Mouse (Mus musculus) heart, postnatal 0 days (tissue): Measurements from ENCODE around the gene Ltv1. TPM values are rescaled to one million over a fixed set of nuclear protein-coding genes. Genes with fewer than 3 reads are reported as not detected.

Experiments used
- ATAC-seq: fragments of 200-750 bp; cut with Nextera tagmentation; 2 replicates; pipeline ENCODE4 v1.8.0; 2017; ENCODE audit warnings: low read depth, moderate number of reproducible peaks, moderate library complexity; ENCODE audit not compliant: insufficient read depth
- DNase-seq: peaks from one replicate; pipeline ENCODE4 v3.0.0-alpha.2; 2016; ENCODE audit warnings: low spot score
- H3K27ac ChIP-seq: fragments of 300-500 bp; sonication (generic); 2 replicates; pipeline ENCODE4 v1.5.1; 2014; ENCODE audit warnings: low read depth, mild to moderate bottlenecking
- H3K27me3 ChIP-seq: fragments of 300-500 bp; sonication (generic); 2 replicates; pipeline ENCODE4 v1.6.1; 2014; ENCODE audit warnings: low read length, mixed read lengths; ENCODE audit not compliant: control insufficient read depth, insufficient read depth
- H3K36me3 ChIP-seq: fragments of 300-500 bp; sonication (generic); replicated peaks from 2 replicates; pipeline ENCODE4 v1.6.1; 2014; ENCODE audit warnings: low read length, mixed read lengths; ENCODE audit not compliant: control insufficient read depth, insufficient read depth
- H3K4me1 ChIP-seq: fragments of 300-500 bp; sonication (generic); 2 replicates; pipeline ENCODE4 v1.6.1; 2014; ENCODE audit warnings: antibody characterized with exemption; ENCODE audit not compliant: control insufficient read depth, insufficient read depth
- H3K4me2 ChIP-seq: fragments of 300-500 bp; sonication (generic); 2 replicates; pipeline ENCODE4 v1.6.1; 2014; ENCODE audit warnings: low read depth, mild to moderate bottlenecking, low read length, moderate library complexity
- H3K4me3 ChIP-seq: fragments of 300-500 bp; sonication (generic); 2 replicates; pipeline ENCODE4 v1.5.1; 2014; ENCODE audit warnings: low read depth, low read length
- H3K9ac ChIP-seq: fragments of 300-500 bp; sonication (generic); replicated peaks from 2 replicates; pipeline ENCODE4 v1.6.1; 2014; ENCODE audit warnings: low read depth, low read length, mixed read lengths
- H3K9me3 ChIP-seq: fragments of 300-500 bp; sonication (generic); replicated peaks from 2 replicates; pipeline ENCODE4 v1.6.1; 2016; ENCODE audit warnings: low read length; ENCODE audit not compliant: control insufficient read depth
- CTCF ChIP-seq: IDR thresholded peaks from 2 replicates; pipeline ENCODE4 v1.5.1; 2016; ENCODE audit warnings: antibody characterized with exemption, control low read depth, low read depth
- EP300 ChIP-seq: IDR thresholded peaks from 2 replicates; pipeline ENCODE4 v1.6.1; 2016; ENCODE audit warnings: antibody characterized with exemption, low read depth
- WGBS: fragments of 180-500 bp; shearing (Covaris S2); extraction: QIAGEN DNeasy Blood & Tissue Kit; methylation state at CpG from one replicate; pipeline ENCODE4 v1.1.7; 2014; 5-methylcytosine and 5-hydroxymethylcytosine counted together
- polyA plus RNA-seq: library from polyadenylated mRNA; unstranded; fragments of >200 nt; fragmentation: Nextera tagmentation; extraction: Ambion mirVana; gene quantifications from 2 replicates; pipeline ENCODE4 v1.2.1, GENCODE M21; 2015
- total RNA-seq: library from RNA; depleted of rRNA; stranded (reverse); fragments of >200 nt; gene quantifications from 2 replicates; pipeline ENCODE4 v1.2.3, GENCODE M21; 2014; ENCODE audit warnings: low replicate concordance; rRNA removed

Ltv1 gene
- total and polyA plus RNA-seq, 2 experiments from 2014 or later = 28.3 to 34.8 TPM

GRCm38 (mm10) chr10:13135751-13136150 is 57.2 kb downstream of the Ltv1 start:
- no peak for DNase-seq
- Histone ChIP-seq H3K9ac (no peak overlapping the region), H3K36me3 (no peaks in the 10 kb centered on the region), H3K27me3 (no peaks in the 10 kb centered on the region), H3K4me2 (no peak overlapping the region), H3K4me1 (peaks cover 8% of the 10 kb centered on the region; the same call in 1 of the 2 replicates), H3K27ac (no peak overlapping the region), H3K4me3 (no peak overlapping the region), H3K9me3 (no peaks in the 10 kb centered on the region)
- 94% methylated on average over 7 of the region's 7 CpGs for WGBS
- no peak for ATAC-seq
- no peak for TF ChIP-seq EP300
- no peak for TF ChIP-seq CTCF

GRCm38 (mm10) chr10:13135276-13135675 is 57.7 kb downstream of the Ltv1 start:
- Histone ChIP-seq H3K36me3 (no peaks in the 10 kb centered on the region), H3K9me3 (no peaks in the 10 kb centered on the region), H3K27ac (no peak overlapping the region), H3K4me1 (peaks cover 8% of the 10 kb centered on the region; the same call in 1 of the 2 replicates), H3K27me3 (no peaks in the 10 kb centered on the region), H3K9ac (no peak overlapping the region), H3K4me3 (no peak overlapping the region), H3K4me2 (no peak overlapping the region)
- DNase-seq = no peak
- 94% methylated on average over 7 of the region's 7 CpGs for WGBS
- TF ChIP-seq CTCF (no peak), EP300 (no peak)
- ATAC-seq = no peak

GRCm38 (mm10) chr10:13133850-13134249 is 59.1 kb downstream of the Ltv1 start:
- Histone ChIP-seq H3K9ac (no peak overlapping the region), H3K27me3 (no peaks in the 10 kb centered on the region), H3K27ac (no peak overlapping the region), H3K4me3 (no peak overlapping the region), H3K4me2 (no peak overlapping the region), H3K36me3 (peaks cover 3% of the 10 kb centered on the region; the same call in 1 of the 2 replicates), H3K4me1 (peaks cover 8% of the 10 kb centered on the region; the same call in 1 of the 2 replicates), H3K9me3 (no peaks in the 10 kb centered on the region)
- no peak for TF ChIP-seq CTCF
- no peak for TF ChIP-seq EP300
- DNase-seq (no peak), ATAC-seq (no peak)
- 76% methylated on average over 4 of the region's 4 CpGs for WGBS

Other genes starting within 250 kb of the Ltv1 start
- 4.7 and 5.2 TPM in 2 replicates for gene Stx11, start 228.9 kb downstream of the Ltv1 start, total RNA-seq
- 3.1 and 3.5 TPM in 2 replicates for gene Stx11, start 228.9 kb downstream of the Ltv1 start, polyA plus RNA-seq
- 21.9 and 30.1 TPM in 2 replicates for gene Sf3b5, start 187.8 kb downstream of the Ltv1 start, total RNA-seq
- gene Sf3b5, start 187.8 kb downstream of the Ltv1 start, polyA plus RNA-seq = 23.2 and 24.5 TPM in 2 replicates
- 560 and 720 TPM in 2 replicates for gene Plagl1, start 132.7 kb downstream of the Ltv1 start, total RNA-seq
- gene Plagl1, start 132.7 kb downstream of the Ltv1 start, polyA plus RNA-seq = 63.9 and 66.0 TPM in 2 replicates
- gene Zc2hc1b, start 15.1 kb downstream of the Ltv1 start, total RNA-seq = not detected in 2 replicates
- gene Zc2hc1b, start 15.1 kb downstream of the Ltv1 start, polyA plus RNA-seq = not detected in 2 replicates